Mouse (Mus musculus): ENCODE results near the gene Cic.

- no peak for TF ChIP-seq POLR2A (IDR thresholded peaks at IDR 0.05; ENCODE audit: borderline replicate concordance, control insufficient read depth, low read depth, low read length)
- TF ChIP-seq CTCF (IDR thresholded peaks at IDR 0.05; ENCODE audit: control insufficient read depth, insufficient read depth, low read length), result no peak
Observed at GRCm38 (mm10) chr7:25274571-25274970, 7.1 kb downstream of the Cic start.
